Mouse (Mus musculus) hindbrain, postnatal 0 days (tissue): ENCODE measurements around the gene Slc25a38. TPM values are rescaled to one million over a fixed set of nuclear protein-coding genes. Genes with fewer than 3 reads are reported as not detected.

Experiments used
- ATAC-seq: fragments of 200-750 bp; cut with Nextera tagmentation; 2 replicates; pipeline ENCODE4 v1.8.0; 2017; ENCODE audit warnings: mild to moderate bottlenecking, moderate TSS enrichment, moderate library complexity
- DNase-seq: peaks from one replicate; pipeline ENCODE4 v3.0.0-alpha.2; 2015; ENCODE audit warnings: low spot score
- H3K27ac ChIP-seq: fragments of 300-500 bp; sonication (generic); 2 replicates; pipeline ENCODE4 v1.5.1; 2014; ENCODE audit warnings: mild to moderate bottlenecking
- H3K27me3 ChIP-seq: fragments of 300-500 bp; sonication (generic); 2 replicates; pipeline ENCODE4 v1.6.1; 2014; ENCODE audit warnings: low read length, mixed read lengths; ENCODE audit not compliant: insufficient read depth
- H3K36me3 ChIP-seq: fragments of 300-500 bp; sonication (generic); 2 replicates; pipeline ENCODE4 v1.6.1; 2014; ENCODE audit warnings: low read length, mixed read lengths; ENCODE audit not compliant: insufficient read depth
- H3K4me1 ChIP-seq: fragments of 300-500 bp; sonication (generic); 2 replicates; pipeline ENCODE4 v1.6.1; 2014; ENCODE audit warnings: antibody characterized with exemption, low read length, mixed read lengths; ENCODE audit not compliant: insufficient read depth
- H3K4me2 ChIP-seq: fragments of 300-500 bp; sonication (generic); 2 replicates; pipeline ENCODE4 v1.6.1; 2014; ENCODE audit warnings: low read depth, mild to moderate bottlenecking, low read length, moderate library complexity, mixed read lengths
- H3K4me3 ChIP-seq: fragments of 300-500 bp; sonication (generic); 2 replicates; pipeline ENCODE4 v1.5.1; 2014; ENCODE audit warnings: low read length
- H3K9ac ChIP-seq: fragments of 300-500 bp; sonication (generic); replicated peaks from 2 replicates; pipeline ENCODE4 v1.6.1; 2014; ENCODE audit warnings: mild to moderate bottlenecking, low read length, moderate library complexity, mixed read lengths
- H3K9me3 ChIP-seq: fragments of 300-500 bp; sonication (generic); 2 replicates; pipeline ENCODE4 v1.6.1; 2016; ENCODE audit warnings: low read length, mixed read lengths
- CTCF ChIP-seq: IDR thresholded peaks from 2 replicates; pipeline ENCODE4 v1.5.1; 2016; ENCODE audit warnings: antibody characterized with exemption, control low read depth, low read depth
- WGBS: fragments of 180-500 bp; shearing (Covaris S2); extraction: QIAGEN DNeasy Blood & Tissue Kit; methylation state at CpG from one replicate; pipeline ENCODE4 v1.1.7; 2014; 5-methylcytosine and 5-hydroxymethylcytosine counted together
- polyA plus RNA-seq: library from polyadenylated mRNA; unstranded; fragments of >200 nt; fragmentation: Nextera tagmentation; extraction: Ambion mirVana; gene quantifications from 2 replicates; pipeline ENCODE4 v1.2.1, GENCODE M21; 2015
- total RNA-seq: library from RNA; depleted of rRNA; stranded (reverse); fragments of >200 nt; gene quantifications from 2 replicates; pipeline ENCODE4 v1.2.3, GENCODE M21; 2014; rRNA removed

The Slc25a38 gene
- total and polyA plus RNA-seq, 2 experiments from 2014 or later: 39.8 to 64.0 TPM

- Histone ChIP-seq H3K27ac (no peak overlapping the region), H3K9ac (no peak overlapping the region), H3K4me2 (no peak overlapping the region), H3K9me3 (no peaks in the 10 kb centered on the region), H3K4me1 (no peaks in the 10 kb centered on the region), H3K27me3 (no peaks in the 10 kb centered on the region), H3K36me3 (no peaks in the 10 kb centered on the region), H3K4me3 (no peak overlapping the region)
- WGBS: 80% methylated on average over 16 of the region's 16 CpGs
- no peak for DNase-seq
- no peak for TF ChIP-seq CTCF
- no peak for ATAC-seq
These were observed 53.7 kb downstream of the Slc25a38 start for GRCm38 (mm10) chr9:120163862-120164261.

GRCm38 (mm10) chr9:120167826-120168225, 57.7 kb downstream of the Slc25a38 start:
- no peaks in the 10 kb centered on the region for H3K4me1 ChIP-seq
- no peak overlapping the region for H3K9ac ChIP-seq
- no peaks in the 10 kb centered on the region for H3K27me3 ChIP-seq
- no peak overlapping the region for H3K4me2 ChIP-seq
- no peak for TF ChIP-seq CTCF
- no peaks in the 10 kb centered on the region for H3K9me3 ChIP-seq
- no peak for DNase-seq
- no peak overlapping the region for H3K4me3 ChIP-seq
- H3K36me3 ChIP-seq: no peaks in the 10 kb centered on the region
- no peak overlapping the region for H3K27ac ChIP-seq
- 61% methylated on average over 11 of the region's 11 CpGs for WGBS
- ATAC-seq: no peak

GRCm38 (mm10) chr9:120171295-120171694, 61.1 kb downstream of the Slc25a38 start:
- peak; percentile 77 for TF ChIP-seq CTCF
- no peaks in the 10 kb centered on the region for H3K4me1 ChIP-seq
- H3K9me3 ChIP-seq: no peaks in the 10 kb centered on the region
- peak; percentile 74 for DNase-seq
- WGBS: 43% methylated on average over 5 of the region's 5 CpGs
- no peak overlapping the region for H3K4me2 ChIP-seq
- H3K27me3 ChIP-seq: no peaks in the 10 kb centered on the region
- peak; percentile 45; the same call in 1 of the 2 replicates for ATAC-seq
- no peak overlapping the region for H3K4me3 ChIP-seq
- H3K9ac ChIP-seq: no peak overlapping the region
- H3K27ac ChIP-seq: no peak overlapping the region
- no peaks in the 10 kb centered on the region for H3K36me3 ChIP-seq

Other genes with a start within 250 kb of the Slc25a38 start
- 50.9 and 62.1 TPM in 2 replicates for gene Wdr48, start 215.5 kb upstream of the Slc25a38 start, total RNA-seq
- gene Wdr48, start 215.5 kb upstream of the Slc25a38 start, polyA plus RNA-seq: 47.3 and 47.5 TPM in 2 replicates
- gene Gorasp1, start 172.8 kb upstream of the Slc25a38 start, total RNA-seq: 28.1 and 48.4 TPM in 2 replicates
- 20.9 and 21.1 TPM in 2 replicates for gene Gorasp1, start 172.8 kb upstream of the Slc25a38 start, polyA plus RNA-seq
- gene Ttc21a, start 172.8 kb upstream of the Slc25a38 start, total RNA-seq: 4.7 and 4.9 TPM in 2 replicates
- 0.90 and 1.1 TPM in 2 replicates for gene Ttc21a, start 172.8 kb upstream of the Slc25a38 start, polyA plus RNA-seq
- 4.5 and 17.4 TPM in 2 replicates for gene Csrnp1, start 125.7 kb upstream of the Slc25a38 start, total RNA-seq
- 2.7 and 3.1 TPM in 2 replicates for gene Csrnp1, start 125.7 kb upstream of the Slc25a38 start, polyA plus RNA-seq
- gene Xirp1, start 86.8 kb upstream of the Slc25a38 start, total RNA-seq: 0.05 and 0.29 TPM in 2 replicates
- gene Xirp1, start 86.8 kb upstream of the Slc25a38 start, polyA plus RNA-seq: 0.19 TPM in 1 of 2 replicates, not detected in the other
- gene Cx3cr1, start 40.5 kb upstream of the Slc25a38 start, total RNA-seq: 17.3 and 21.5 TPM in 2 replicates
- 12.2 and 13.0 TPM in 2 replicates for gene Cx3cr1, start 40.5 kb upstream of the Slc25a38 start, polyA plus RNA-seq
- not detected in 2 replicates for gene Ccr8, start 18.3 kb upstream of the Slc25a38 start, total RNA-seq
- not detected in 2 replicates for gene Ccr8, start 18.3 kb upstream of the Slc25a38 start, polyA plus RNA-seq
- 1,033 and 1,545 TPM in 2 replicates for gene Rpsa, start 17.3 kb downstream of the Slc25a38 start, total RNA-seq
- gene Rpsa, start 17.3 kb downstream of the Slc25a38 start, polyA plus RNA-seq: 868 and 912 TPM in 2 replicates
- gene Mobp, start 39.3 kb downstream of the Slc25a38 start, total RNA-seq: 13.4 and 16.7 TPM in 2 replicates
- gene Mobp, start 39.3 kb downstream of the Slc25a38 start, polyA plus RNA-seq: 6.8 and 11.1 TPM in 2 replicates
- gene Myrip, start 191.1 kb downstream of the Slc25a38 start, total RNA-seq: 22.4 and 22.8 TPM in 2 replicates
- gene Myrip, start 191.1 kb downstream of the Slc25a38 start, polyA plus RNA-seq: 7.0 and 7.5 TPM in 2 replicates